Mouse (Mus musculus) adrenal gland, postnatal 14 days (tissue): ENCODE measurements around the gene Psmb7. TPM values are rescaled to one million over a fixed set of nuclear protein-coding genes. Genes with fewer than 3 reads are reported as not detected.
A peak's percentile ranks its signal among the peaks of the same experiment; 100 is the strongest.

Experiments used
- DNase-seq: peaks from one replicate; pipeline ENCODE4 v3.0.0; 2021; ENCODE audit warnings: mixed read lengths
- total RNA-seq: library from RNA; stranded (reverse); gene quantifications from 2 replicates; pipeline ENCODE4 v1.2.3, GENCODE M21; 2021

Gene Psmb7
- total RNA-seq, 1 experiment from 2014 or later, result 261 TPM

- peak; percentile 36 for DNase-seq
These were observed 52.0 kb downstream of the Psmb7 start for GRCm38 (mm10) chr2:38591751-38592459.

DNA sequence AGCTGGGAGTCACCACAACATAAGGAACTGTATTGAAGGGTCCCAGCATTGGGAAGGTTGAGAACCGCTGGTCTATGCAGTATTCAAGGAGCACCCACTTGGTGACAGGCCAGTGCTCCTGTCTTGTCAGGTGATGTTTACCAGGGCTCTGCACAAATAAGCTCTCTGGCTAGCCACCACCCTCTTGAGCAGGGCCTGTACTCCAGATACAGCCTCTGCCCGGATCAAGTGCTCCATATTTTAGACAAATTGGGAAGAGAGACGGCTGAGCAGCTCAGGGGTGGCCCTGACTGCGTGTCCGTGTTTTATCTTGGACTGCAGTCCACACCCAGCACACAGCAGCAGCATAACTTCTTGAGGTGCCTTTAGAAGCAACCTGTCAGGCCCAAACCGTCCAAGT, 57.2 kb downstream of the Psmb7 start:
- no peak for DNase-seq

DNA sequence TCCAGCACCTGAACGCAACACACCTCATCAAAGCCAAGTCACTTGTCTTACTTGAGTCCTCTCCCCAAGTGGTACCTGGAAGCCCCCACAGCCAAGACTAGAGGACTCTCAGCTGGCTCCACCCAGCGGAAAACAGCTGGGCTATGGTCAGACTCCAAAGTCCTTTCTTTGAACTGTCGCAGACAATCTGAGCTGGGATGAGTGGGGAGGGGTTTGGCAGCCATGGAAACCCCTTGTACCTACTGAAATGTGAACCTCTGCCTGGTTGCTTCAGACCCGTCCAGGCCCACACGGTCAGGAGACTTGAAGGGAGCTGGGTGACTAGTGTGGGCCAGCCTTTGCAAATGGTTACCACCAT, 58.5 kb downstream of the Psmb7 start:
- DNase-seq, result no peak

DNA sequence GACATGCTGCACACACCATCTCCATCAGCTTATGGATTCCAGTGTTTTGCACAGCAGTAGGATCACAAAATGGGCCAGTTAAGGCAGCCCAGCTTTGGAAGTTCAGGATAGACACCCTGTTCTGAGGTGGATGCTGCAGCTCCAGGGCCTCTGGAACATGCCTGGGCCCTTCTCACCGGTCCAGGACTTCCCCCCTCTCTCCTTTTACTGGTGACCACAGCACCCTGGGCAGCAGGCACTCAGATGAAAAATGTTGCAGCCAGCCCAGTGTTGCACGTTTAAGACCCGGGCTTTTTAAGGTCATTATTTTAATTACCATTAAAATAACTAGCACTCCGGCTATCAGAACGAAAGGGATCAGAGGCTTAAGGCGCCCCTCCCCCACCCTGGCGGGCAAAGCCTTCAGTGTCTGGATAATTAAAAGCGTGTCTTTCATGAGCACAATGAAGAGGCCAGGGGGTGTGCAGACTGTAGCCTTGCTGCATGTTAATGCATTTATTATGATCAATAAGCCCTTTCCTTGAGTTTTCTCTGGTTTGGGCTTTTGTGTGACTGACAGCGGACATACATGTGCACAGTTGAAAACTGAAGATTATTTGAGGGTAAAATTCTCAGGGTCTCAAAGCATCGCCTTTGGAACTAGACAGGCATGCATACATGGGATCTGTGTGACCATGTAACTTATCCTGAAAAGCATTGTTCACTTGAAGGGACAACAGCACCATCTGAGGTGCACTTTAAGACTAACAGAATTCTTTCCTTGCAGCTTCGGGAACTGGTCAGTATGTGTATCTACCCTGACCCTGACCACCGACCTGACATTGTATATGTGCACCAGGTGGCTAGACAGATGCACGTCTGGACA, 59.1 kb downstream of the Psmb7 start:
- DNase-seq, result no peak

GRCm38 (mm10) chr2:38583982-38584381, 59.9 kb downstream of the Psmb7 start:
- no peak for DNase-seq

GRCm38 (mm10) chr2:38579528-38579927, 64.4 kb downstream of the Psmb7 start:
- DNase-seq, result no peak

GRCm38 (mm10) chr2:38578602-38579521, 65.0 kb downstream of the Psmb7 start:
- DNase-seq, result no peak

- no peak for DNase-seq
These were observed 69.2 kb downstream of the Psmb7 start for GRCm38 (mm10) chr2:38574697-38575096.

- no peak for DNase-seq
These were observed 71.8 kb downstream of the Psmb7 start for GRCm38 (mm10) chr2:38571971-38572601.

GRCm38 (mm10) chr2:38562596-38562995, 81.3 kb downstream of the Psmb7 start:
- DNase-seq, result no peak

- no peak for DNase-seq
These were observed 83.3 kb downstream of the Psmb7 start for GRCm38 (mm10) chr2:38560296-38561227.

DNA sequence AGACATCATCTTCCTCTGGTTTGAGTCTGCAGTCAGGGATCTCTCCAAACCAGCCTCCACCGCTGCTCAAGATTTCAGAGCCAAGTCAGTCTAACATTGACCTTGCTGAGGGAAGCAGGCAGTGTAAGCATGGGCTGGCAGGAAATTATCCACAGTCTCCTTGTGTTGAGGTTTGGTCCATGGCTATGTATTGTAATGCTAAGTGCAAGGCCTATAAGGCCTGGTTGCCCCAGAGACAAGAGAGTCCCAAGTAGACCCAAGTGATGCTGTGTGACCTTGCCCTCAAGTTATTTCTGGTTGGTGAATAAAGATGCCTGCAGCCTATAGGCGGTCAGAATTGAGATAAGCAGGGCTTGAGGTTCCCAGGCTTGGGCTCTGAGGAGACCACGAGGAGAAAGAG, 87.2 kb downstream of the Psmb7 start:
- no peak for DNase-seq

DNA sequence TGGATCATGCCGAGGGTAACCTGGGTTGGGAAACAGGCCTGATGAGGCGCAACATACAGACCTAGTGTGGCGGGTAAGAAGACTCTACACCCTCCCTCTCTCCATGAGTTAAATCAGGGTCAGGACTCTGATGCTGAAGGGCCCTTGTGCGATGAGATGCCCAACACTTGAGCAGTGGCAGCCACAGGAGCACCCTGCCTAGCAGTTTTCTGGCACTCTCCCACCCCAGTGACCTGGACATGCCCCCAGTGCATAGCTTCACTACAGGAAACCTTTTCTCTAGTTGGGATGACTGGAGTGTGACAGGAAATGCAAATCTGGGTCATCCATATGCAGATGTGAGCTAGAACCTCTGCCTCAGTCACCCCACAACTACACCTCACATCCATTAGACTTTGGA, 88.2 kb downstream of the Psmb7 start:
- no peak for DNase-seq

DNA sequence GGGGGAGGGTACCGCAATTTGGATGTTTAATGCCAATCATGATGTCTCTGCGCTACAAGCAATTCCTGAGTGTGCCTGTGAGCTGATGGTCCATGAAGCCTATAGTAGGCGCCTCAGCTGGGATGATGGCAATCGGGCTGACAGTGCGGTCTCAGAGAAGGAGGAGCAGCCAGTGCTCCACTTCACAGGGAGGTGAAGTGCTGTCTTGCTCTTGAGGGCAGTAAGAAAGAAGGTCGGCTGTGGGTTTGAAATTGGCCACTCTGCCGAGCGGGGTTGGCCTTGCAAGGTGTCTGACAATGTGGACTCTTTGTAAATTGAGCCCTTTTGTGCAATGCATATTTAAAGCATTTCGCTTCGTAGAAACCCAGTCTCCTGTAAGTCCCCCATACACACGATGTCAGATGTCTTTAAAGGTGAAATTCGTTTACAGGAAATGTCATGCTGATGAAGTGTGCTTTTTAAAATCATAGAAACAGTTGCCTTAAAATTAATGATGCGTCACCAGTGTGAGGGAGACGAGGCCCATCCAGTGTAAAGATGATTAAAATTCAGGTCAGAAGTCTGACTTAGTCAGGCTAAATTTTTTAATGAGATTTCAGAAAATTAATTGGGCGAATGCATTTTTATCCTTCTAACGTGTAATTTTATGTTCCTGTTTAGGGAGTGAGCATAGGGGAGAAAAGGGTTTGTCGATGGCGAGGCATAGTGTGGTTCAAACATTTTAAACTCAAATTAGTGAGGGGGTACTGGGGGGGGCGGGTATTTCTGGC, 89.5 kb downstream of the Psmb7 start:
- no peak for DNase-seq

GRCm38 (mm10) chr2:38552004-38552443, 91.9 kb downstream of the Psmb7 start:
- DNase-seq, result no peak

- no peak for DNase-seq
These were observed 95.9 kb downstream of the Psmb7 start for GRCm38 (mm10) chr2:38547793-38548517.

GRCm38 (mm10) chr2:38546748-38547147, 97.1 kb downstream of the Psmb7 start:
- no peak for DNase-seq

- peak; percentile 86 for DNase-seq
These were observed 97.7 kb downstream of the Psmb7 start for GRCm38 (mm10) chr2:38546222-38546621.

DNA sequence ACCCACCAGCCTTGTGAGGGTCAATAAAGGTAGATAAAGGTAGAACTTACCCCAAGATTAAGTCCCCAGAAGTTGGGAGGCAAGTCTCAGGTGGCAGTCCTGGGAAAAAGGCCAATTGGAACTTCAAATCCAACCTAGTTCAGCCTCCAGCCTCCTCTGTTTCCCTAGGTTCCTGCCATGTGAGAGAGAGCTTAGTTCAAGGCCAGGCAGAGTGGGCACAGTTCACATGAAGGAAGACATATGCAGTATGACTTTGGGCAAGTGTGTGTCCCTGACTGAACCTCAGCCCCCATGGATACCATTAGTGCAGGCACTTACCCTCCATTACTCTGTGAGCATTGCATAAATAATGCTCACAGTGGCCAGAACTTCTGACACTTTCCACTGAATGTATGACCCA, 98.2 kb downstream of the Psmb7 start:
- DNase-seq, result no peak
